Mouse (Mus musculus) right cerebral cortex, adult 18-20 months (tissue): ENCODE measurements around the gene Aox1.

Source experiments
- DNase-seq: peaks from one replicate; pipeline ENCODE4 v3.0.0; 2022; ENCODE audit warnings: mixed read lengths

Aox1 gene

DNA sequence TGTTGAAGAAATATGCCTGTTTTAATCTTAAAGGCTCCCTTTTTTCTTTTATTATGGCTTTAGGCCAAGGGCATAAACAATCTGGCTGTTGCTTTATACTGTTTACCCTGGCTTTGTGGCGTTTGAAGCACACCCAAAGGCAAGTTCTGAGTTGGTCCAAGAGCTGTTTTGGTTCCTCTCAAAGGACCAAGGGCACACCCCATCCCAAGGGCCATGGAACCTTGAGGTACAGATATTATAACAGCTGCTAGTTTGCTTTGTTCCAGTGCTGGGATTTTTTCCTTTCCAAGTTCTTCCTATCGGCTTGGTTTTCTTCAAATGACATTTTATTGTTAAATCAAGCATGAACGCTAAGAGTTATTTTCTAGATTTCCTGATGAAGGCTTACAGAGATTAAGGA, 35.9 kb downstream of the Aox1 start:
- no peak for DNase-seq

GRCm38 (mm10) chr1:58069181-58069580, 39.5 kb downstream of the Aox1 start:
- no peak for DNase-seq

- no peak for DNase-seq
These were observed 40.4 kb downstream of the Aox1 start for GRCm38 (mm10) chr1:58070091-58070490.

DNA sequence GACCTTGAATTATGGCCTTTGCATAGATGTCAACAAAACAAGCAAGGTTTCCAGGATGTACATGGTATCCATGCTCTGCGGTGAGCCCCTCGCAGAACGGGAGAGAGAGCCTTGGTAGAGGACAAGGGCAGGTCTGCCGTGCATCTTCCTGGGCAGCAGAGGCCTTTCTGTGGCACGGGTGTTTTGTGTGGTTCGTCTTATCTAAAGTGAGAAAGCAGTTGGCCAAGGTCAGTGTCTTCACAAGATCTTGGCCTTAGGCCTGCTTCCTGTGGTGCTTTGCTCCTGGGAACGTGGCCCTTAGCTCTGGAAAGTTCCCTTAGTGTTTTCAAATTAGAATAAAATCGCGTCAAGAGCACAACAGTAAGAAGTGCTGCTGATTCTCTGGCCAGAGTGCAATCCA, 41.3 kb downstream of the Aox1 start:
- no peak for DNase-seq

DNA sequence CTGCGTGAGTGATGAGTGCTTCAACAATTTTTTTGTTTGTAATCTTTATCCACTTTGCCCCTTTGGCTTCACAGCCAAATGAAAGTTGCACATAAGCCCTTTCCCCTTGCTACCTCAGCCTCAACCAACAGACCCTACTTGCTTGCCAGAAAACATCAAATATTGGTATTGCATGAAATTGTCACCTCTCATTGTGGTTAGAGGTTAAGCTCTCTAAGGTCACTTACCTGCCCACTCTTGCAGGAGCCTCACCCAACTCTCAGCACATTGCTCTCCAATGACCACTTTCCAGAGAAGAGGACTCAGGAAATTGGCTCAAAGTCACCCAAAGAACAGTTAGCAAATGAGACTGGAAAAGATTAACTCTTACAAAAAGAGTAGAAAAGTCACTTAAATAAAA, 41.8 kb downstream of the Aox1 start:
- no peak for DNase-seq

- no peak for DNase-seq
These were observed 42.7 kb downstream of the Aox1 start for GRCm38 (mm10) chr1:58072416-58072815.

- no peak for DNase-seq
These were observed 43.4 kb downstream of the Aox1 start for GRCm38 (mm10) chr1:58072991-58073730.

DNA sequence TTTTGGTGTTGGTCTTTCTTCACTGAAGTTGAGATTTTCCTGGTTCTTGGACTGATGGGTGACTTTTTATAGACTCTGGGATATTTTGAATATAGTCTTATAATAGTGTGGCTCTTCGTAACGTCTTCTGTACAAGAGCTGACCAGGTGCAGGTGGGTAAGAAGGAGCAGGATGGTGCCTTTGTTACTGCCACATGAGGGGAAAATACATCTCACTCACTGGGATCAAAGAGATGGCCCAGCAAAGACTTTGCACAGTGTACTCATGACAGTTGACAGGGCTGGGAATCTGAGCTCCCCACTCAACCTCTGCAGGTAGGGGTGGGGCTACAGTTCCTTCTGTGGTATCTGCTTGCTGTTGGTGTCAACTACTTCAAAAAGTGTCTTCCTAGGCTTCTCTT, 44.5 kb downstream of the Aox1 start:
- DNase-seq, result no peak

GRCm38 (mm10) chr1:58077882-58078281, 48.2 kb downstream of the Aox1 start:
- DNase-seq, result no peak

DNA sequence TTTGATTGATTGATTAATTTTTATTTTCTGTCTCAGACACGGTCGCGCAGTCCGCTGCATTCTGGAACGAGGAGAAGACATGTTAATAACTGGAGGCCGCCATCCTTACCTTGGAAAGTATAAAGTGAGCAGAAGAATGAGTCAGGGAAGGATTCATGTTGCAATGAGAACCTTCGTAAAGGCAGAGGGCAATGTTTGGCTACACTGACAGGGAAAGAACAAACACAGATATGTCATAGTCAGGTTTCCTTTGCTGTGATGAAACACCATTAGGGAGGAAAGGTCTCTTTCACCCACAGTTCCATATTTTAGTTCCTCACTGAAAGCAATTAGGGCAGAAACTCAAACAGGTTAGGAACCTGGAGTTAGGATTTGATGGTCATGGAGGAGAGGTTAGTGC, 48.7 kb downstream of the Aox1 start:
- no peak for DNase-seq

DNA sequence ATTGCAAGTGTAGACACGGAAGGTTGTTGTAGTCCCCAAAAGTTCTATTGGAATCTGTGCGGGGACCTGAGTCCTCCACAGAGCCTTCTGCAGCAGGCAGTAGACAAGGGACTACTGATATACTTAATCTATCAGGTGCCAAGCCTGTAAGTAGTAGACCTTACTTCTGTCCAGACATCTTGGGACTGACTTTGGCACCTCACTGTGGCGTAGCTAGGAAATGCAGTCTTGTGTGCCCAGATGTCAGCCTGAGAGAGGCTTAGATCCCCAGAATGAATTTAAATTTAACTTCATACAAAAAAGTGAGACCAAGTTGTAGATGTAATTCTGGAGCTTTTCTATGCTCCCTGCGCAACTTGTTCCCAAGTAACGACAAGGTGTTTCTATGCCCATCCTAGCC, 50.0 kb downstream of the Aox1 start:
- DNase-seq, result no peak

GRCm38 (mm10) chr1:58080446-58080845, 50.7 kb downstream of the Aox1 start:
- DNase-seq, result no peak

- DNase-seq, result no peak
These were observed 51.6 kb downstream of the Aox1 start for GRCm38 (mm10) chr1:58081356-58081755.

DNA sequence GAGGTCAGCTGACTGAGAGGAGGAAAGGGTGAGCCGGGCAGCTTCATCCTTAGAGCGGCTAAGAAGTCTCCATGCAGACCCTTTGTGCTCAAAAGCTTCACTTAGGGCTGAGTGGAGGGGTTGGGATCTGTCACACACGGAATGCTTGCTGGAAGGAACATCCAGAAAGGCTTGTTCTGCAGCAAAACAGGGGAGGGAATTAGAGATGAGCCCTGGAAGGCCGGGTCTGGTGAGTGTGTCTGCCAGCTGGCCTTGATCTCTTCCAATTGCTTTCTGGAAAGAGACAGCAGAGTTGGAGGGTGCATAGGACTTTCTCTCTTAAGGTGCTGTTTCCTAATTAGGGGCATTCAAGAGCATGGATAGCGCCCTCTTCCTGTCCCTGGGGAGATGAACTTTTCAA, 59.6 kb downstream of the Aox1 start:
- no peak for DNase-seq

GRCm38 (mm10) chr1:58090191-58090590, 60.5 kb downstream of the Aox1 start:
- no peak for DNase-seq

- no peak for DNase-seq
These were observed 61.5 kb downstream of the Aox1 start for GRCm38 (mm10) chr1:58091213-58091612.

GRCm38 (mm10) chr1:58091992-58092560, 62.3 kb downstream of the Aox1 start:
- DNase-seq, result no peak

- DNase-seq, result no peak
These were observed 67.6 kb downstream of the Aox1 start for GRCm38 (mm10) chr1:58097338-58097737.

- DNase-seq, result no peak
These were observed 69.4 kb downstream of the Aox1 start for GRCm38 (mm10) chr1:58099119-58099518.

GRCm38 (mm10) chr1:58101531-58102146, 71.9 kb downstream of the Aox1 start:
- DNase-seq, result no peak

DNA sequence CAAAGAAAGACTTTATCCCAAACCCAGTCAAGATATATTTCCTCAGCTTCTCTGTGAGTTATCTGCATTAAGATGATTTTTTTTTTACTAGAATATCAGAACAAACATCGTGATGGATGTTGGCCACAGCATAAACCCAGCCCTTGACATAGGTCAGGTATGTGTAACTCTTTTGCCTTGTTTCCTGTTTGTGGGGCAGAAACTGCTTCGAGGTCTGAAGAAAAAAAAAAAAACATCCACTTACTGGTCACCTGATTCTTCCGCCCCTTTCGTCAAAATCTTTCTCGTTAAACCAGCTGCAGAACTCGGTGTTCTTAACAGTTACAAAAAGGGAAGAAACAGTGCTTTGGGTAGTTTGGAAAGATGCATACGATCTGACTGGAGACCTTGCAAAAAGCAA, 72.8 kb downstream of the Aox1 start:
- no peak for DNase-seq

GRCm38 (mm10) chr1:58105685-58106084, 76.0 kb downstream of the Aox1 start:
- no peak for DNase-seq

GRCm38 (mm10) chr1:58107066-58107465, 77.3 kb downstream of the Aox1 start:
- no peak for DNase-seq

GRCm38 (mm10) chr1:58110241-58110640, 80.5 kb downstream of the Aox1 start:
- DNase-seq, result no peak

DNA sequence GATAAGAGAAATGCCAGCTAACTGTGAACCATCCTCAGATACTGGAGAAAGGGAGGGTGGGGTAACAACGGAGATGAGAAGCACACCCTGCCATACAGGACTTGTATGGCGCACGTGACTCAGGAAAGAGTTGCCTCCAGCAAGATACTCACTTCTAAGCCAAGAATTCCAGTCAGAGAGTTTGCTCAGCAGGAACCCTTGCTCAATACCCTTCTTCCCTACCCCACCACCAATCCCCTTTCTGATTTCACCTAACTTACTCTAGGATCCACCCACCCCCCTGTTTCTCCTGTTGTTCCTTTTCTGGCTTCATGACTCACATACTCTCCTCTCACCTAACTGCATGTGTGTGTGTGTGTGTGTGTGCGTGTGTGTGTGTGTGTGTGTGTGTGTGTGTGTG, 81.6 kb downstream of the Aox1 start:
- no peak for DNase-seq
